Comparison of ENCODE assay signal across 20 mouse cellular contexts in the genomic region with DNA sequence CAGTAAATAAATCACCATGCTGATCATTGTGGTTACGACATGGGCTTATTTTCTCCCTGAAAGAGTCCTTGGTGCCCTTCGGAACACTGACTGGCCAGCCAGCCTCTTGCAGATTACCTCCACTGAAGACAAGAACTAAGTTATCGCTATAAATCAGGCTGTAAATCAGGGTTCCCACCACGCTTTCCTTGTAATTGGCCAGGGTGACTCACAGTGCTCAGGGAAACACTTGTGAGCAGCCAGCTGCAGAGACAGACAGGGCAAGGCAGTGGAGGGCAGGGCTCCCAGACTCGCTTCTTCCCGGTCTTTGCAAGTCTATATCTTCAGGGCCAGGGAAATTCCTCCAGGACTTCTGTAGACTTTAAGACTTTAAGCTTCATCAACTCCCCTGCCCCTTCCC. TPM values are rescaled to one million over a fixed set of nuclear protein-coding genes. Genes with fewer than 3 reads are reported as not detected.
DNase-seq lines count a peak whose midpoint lies in the region; ATAC-seq lines count a peak whose summit lies in the region.
"Had no signal": no experiment of that assay in that cellular context is flagged by ENCODE, and none has a peak within 500 bp of the region (broad histone marks: within the 10 kb centered on the region; RNA-seq: fewer than 3 reads in every experiment).

No protein-coding gene starts in this region.

- peak; percentile 94 for ATAC-seq in intestine, embryonic 16.5 days
- ATAC-seq: forebrain, postnatal 0 days; hindbrain, postnatal 0 days had no signal

- no peak overlapping the region for H3K4me3 ChIP-seq in intestine, embryonic 16.5 days (ENCODE audit: low read length)
- H3K4me3 ChIP-seq: embryonic facial prominence, embryonic 13.5 days; gastrocnemius, adult 2 months; lung, embryonic 15.5 days had no signal

- peaks cover 10% of the 10 kb centered on the region for H3K4me1 ChIP-seq in intestine, embryonic 16.5 days (ENCODE audit: control insufficient read depth, insufficient read depth, low read length)
- H3K4me1 ChIP-seq: embryonic facial prominence, embryonic 13.5 days had no signal

- 25% methylated on average over 6 of the region's 6 CpGs for WGBS in intestine, embryonic 16.5 days

- H3K27ac ChIP-seq in intestine, embryonic 16.5 days (ENCODE audit: low read length), result peak overlapping the region; percentile 93
- H3K27ac ChIP-seq: embryonic facial prominence, embryonic 13.5 days; gastrocnemius, adult 2 months; hindbrain, postnatal 0 days; lung, embryonic 15.5 days; macrophage had no signal

- no peaks in the 10 kb centered on the region for H3K36me3 ChIP-seq in intestine, embryonic 16.5 days (ENCODE audit: control insufficient read depth, insufficient read depth, low read length)
- H3K36me3 ChIP-seq: embryonic facial prominence, embryonic 13.5 days; lung, embryonic 15.5 days had no signal

- H3K4me2 ChIP-seq in intestine, embryonic 16.5 days (ENCODE audit: low read depth, low read length), result peak overlapping the region; percentile 34; the same call in 1 of the 2 replicates
- H3K4me2 ChIP-seq: embryonic facial prominence, embryonic 13.5 days; liver, embryonic 11.5 days; lung, embryonic 15.5 days; midbrain, embryonic 11.5 days had no signal

- H3K9me3 ChIP-seq in intestine, embryonic 16.5 days (ENCODE audit: control insufficient read depth, low read length), result no peaks in the 10 kb centered on the region
- H3K9me3 ChIP-seq: embryonic facial prominence, embryonic 13.5 days; lung, embryonic 15.5 days had no signal

- DNase-seq in adrenal gland, adult 8-10 months, result peak; percentile 42
- no peak for DNase-seq in adrenal gland, postnatal 4 days (ENCODE audit: low spot score in 2 of 2)
- peak; percentile 27 for DNase-seq in urinary bladder, postnatal 14 days (ENCODE audit: low spot score)
- DNase-seq in urinary bladder, postnatal 10 days (ENCODE audit: low spot score), result no peak
- no peak for DNase-seq in right cerebral cortex, postnatal 14 days
- no peak for DNase-seq in Muller cell, postnatal 12 days (ENCODE audit: inconsistent ontology term)
- no peak for DNase-seq in retina, postnatal 1 day
- DNase-seq: cerebellum, adult 9-10 months; forebrain, postnatal 0 days; gastrocnemius, adult 2 months; heart, adult 18-20 months; kidney, postnatal 25 days; layer of hippocampus, adult 9-11 months had no signal

- peak overlapping the region; percentile 40; the same call in 1 of the 2 replicates for H3K9ac ChIP-seq in intestine, embryonic 16.5 days (ENCODE audit: low read depth, low read length)
- H3K9ac ChIP-seq: embryonic facial prominence, embryonic 13.5 days; forebrain, postnatal 0 days; lung, embryonic 15.5 days had no signal

- no peaks in the 10 kb centered on the region for H3K27me3 ChIP-seq in intestine, embryonic 16.5 days (replicated peaks; ENCODE audit: control insufficient read depth, insufficient read depth, low read length)
- H3K27me3 ChIP-seq: embryonic facial prominence, embryonic 13.5 days; lung, embryonic 15.5 days had no signal

RNA-seq across cellular contexts. Expression of a gene that starts 10.8 kb away (rescaled TPM):
- 1 to 10 TPM; 3.6 to 8.9 (median 5.1) TPM for total RNA-seq in adrenal gland, adult 8-10 months (2022)
- 10 to 100 TPM in 1 of 2 experiments, 1 to 10 TPM in 1; 10.0 to 12.4 TPM for total RNA-seq in adrenal gland, postnatal 4 days (2021)
- polyA plus RNA-seq in intestine, embryonic 16.5 days (2015; fragmentation: Nextera tagmentation; extraction: Ambion mirVana), result 69.4 and 73.6 TPM in 2 replicates

Comparison
In these comparisons a context has a peak if more than half of its experiments do, and no peak if none do; other contexts are left out.
1. DNase-seq: peak in adrenal gland, adult 8-10 months (single experiment) and urinary bladder, postnatal 14 days (single experiment); none in adrenal gland, postnatal 4 days (0 of 2), urinary bladder, postnatal 10 days (single experiment), right cerebral cortex, postnatal 14 days (single experiment), Muller cell, postnatal 12 days (single experiment) and retina, postnatal 1 day (single experiment).